Mouse (Mus musculus): ENCODE results near the gene Fam189a1.

GRCm38 (mm10) chr7:64752133-64752532 is 404.2 kb downstream of the Fam189a1 start:
- TF ChIP-seq EP300 (IDR thresholded peaks at IDR 0.05; ENCODE audit: low read depth) (no peak), CTCF (IDR thresholded peaks at IDR 0.05; ENCODE audit: low read depth) (no peak)

Measured in liver, embryonic 14.5 days (tissue).